Mouse (Mus musculus) cerebellum, adult 9-11 months (tissue): ENCODE data around the gene Exosc7.

Experiments used
- DNase-seq: peaks from one replicate; pipeline ENCODE4 v3.0.0; 2022

Gene Exosc7

GRCm38 (mm10) chr9:123138891-123139474 is 26.0 kb downstream of the Exosc7 start:
- DNase-seq: no peak

DNA sequence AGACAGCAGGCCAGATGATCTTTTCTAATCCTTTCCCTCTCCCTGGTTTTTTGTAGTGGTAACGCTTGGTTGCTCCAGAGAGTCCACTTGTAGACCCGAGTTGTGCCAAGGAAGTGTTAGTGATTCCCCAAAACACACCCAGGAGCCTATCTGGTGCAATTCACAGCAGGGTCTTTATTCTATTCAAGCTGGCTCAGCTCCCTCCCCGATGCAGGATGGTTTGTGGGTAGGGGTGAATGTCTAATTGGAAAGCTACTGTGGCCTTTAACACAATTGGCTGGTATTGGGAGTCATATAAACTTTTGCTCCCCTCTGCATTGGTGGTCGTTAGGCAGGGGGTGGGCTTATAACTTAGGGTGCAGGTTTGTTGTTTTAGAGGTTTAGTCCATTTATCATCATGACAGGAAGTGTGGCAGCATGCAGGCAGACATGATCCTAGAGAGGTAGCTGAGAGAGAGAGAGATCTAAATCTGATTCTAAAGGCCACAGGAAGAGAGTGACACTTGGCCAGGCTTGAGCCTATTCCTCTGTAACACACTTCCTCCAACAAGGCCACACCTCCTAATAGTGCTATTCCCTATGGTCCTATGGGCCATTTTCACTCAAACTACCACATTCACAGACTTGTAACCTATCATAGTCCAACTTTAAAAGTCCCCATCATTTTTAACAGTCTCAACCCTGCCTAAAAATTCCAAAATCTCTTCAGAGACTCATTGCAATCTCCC is 27.0 kb downstream of the Exosc7 start:
- DNase-seq: no peak

DNA sequence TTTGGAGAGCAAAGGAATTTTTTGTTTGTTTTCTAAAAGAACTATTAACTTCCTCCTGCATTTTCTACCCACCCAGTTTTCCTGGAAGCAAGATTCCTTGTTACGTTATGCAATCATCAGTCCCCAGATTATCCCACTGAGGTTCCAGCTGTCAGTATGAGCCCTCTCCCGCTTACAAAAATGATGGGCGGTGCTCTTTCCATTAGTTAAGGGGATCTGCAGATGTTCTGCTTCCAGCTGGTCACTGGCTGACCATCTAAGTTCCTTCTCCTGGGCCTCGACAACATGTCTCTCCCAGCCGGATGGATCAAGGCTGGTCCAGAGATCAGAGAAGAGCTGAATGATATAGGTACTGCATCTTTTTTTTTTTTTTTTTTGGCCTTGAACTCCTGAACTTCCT is 35.4 kb downstream of the Exosc7 start:
- DNase-seq: no peak

DNA sequence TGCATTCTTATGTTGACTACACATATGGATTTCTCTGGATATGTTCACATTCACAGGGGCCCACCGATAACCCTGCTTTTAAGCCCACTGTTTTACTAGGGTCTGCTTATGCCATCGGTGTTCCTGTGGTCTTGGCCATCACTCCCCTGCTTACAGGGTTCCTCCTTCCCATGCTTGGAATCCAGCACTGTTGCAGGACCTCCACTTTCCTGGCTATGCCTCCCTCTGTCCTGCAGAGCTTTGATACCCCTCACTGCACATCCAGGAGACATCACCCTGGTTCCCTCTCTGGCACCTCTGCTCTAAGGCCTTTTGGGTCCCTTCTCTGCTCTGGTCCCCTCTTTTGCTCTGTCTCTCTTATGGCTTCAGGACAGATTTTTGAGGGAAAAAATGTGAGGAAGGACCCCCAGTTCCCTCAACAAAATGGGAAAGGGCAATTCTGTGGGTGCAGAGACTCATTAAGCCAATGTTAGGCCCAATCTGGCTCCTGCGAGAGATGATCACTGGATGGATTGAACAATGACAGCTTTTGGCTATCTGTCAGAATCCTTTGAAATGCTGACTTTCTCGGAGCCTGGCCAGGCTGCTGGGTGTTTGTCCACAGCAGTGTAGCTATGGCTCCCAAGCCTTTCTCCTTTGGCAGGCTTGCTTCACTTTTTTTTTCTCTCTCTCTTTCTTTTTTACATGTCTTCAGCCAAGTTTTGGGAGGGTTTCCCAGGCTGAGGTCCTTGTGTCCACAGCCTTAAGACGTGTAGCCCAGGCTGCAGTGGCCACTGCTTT is 37.4 kb downstream of the Exosc7 start, which contains the start of gene Clec3b:
Gene Clec3b, plus strand, starts transcription at position 706 of the 780 bp plus-strand sequence.
- peak; percentile 17 for DNase-seq

GRCm38 (mm10) chr9:123151561-123151960 is 38.5 kb downstream of the Exosc7 start:
- DNase-seq: no peak

- no peak for DNase-seq
Observed at GRCm38 (mm10) chr9:123152026-123152425, 39.0 kb downstream of the Exosc7 start.

GRCm38 (mm10) chr9:123153121-123153520 is 40.1 kb downstream of the Exosc7 start:
- no peak for DNase-seq

GRCm38 (mm10) chr9:123156910-123157361 is 43.9 kb downstream of the Exosc7 start:
- no peak for DNase-seq

GRCm38 (mm10) chr9:123157699-123158098 is 44.7 kb downstream of the Exosc7 start:
- no peak for DNase-seq

- no peak for DNase-seq
Observed at GRCm38 (mm10) chr9:123158125-123158836, 45.3 kb downstream of the Exosc7 start.

GRCm38 (mm10) chr9:123159330-123159729 is 46.3 kb downstream of the Exosc7 start:
- no peak for DNase-seq

- no peak for DNase-seq
Observed at GRCm38 (mm10) chr9:123161792-123162191, 48.8 kb downstream of the Exosc7 start.

GRCm38 (mm10) chr9:123162985-123163694 is 50.1 kb downstream of the Exosc7 start:
- no peak for DNase-seq

- DNase-seq: no peak
Observed at GRCm38 (mm10) chr9:123165781-123166443, 52.9 kb downstream of the Exosc7 start.

- DNase-seq: no peak
Observed at GRCm38 (mm10) chr9:123173760-123174159, 60.7 kb downstream of the Exosc7 start.

DNA sequence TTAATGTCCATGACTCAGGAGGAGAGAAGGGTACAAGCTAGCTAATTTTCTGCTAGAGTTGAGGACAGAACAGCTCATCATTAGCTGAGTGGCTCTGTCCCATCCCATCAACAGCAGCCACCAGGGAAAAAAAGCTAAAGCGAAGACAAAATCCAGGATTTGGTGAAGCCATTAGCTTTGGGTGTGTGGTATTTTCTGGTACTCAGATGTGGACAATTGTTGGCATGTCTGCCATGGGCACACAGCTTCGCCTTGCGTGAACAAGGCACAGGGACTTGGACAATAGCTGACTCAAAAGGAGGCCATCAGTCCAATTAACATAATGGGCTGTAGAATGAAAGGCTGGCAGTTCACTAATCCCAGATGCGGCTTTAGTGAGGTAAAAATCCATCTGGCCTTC is 61.3 kb downstream of the Exosc7 start:
- no peak for DNase-seq

DNA sequence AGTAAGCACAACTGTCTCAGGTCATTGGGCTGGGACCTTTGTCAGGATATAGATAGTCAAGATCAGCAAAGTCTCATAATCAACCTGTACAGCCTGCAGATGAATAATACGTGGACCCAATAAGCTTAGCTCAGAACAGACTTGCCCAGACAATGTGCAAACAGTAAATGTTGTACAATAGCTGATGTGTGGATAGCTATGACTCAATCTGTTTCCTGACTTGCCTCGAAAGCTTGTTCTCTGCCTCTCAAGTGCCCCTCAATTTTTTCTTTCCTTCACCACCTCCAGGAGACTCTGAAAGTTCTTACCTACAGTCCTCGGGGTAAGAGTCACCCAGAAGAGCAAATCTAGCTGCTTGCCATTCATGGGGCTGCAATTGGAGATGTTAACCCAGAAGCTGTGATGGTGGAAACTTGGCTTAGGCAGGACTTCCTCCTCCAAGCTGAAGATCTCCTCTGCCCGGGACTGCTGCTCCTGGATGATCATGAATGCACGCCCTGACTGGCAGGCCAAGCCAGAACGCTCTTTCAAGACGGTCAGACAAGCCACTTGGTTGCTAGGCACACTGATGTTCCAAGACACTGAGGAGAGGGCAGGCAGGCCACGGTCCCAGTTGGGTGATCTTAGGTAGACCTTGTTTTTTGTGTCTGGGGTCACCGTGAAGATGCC is 64.5 kb downstream of the Exosc7 start:
- no peak for DNase-seq

DNA sequence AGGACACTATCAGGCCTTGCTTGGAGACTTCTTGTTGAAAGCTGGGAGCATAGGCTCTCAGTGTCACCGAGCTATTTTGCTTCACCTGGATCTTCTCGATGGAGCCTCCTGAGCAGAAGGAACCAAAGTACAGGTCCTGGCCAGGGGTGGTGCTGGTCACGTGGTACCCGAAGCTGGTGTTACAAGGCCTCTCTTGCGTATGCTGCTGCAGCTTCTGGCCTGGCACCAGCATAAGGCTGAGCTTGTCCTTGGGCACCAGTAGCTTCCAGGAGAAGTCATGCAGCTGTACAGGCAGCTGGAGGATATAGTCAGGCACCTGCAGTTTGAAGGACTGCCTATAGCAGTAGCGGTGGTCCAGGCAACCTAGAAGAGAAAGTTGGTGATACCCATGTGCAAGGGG is 67.0 kb downstream of the Exosc7 start:
- DNase-seq: no peak

GRCm38 (mm10) chr9:123183226-123183625 is 70.2 kb downstream of the Exosc7 start:
- DNase-seq: no peak

DNA sequence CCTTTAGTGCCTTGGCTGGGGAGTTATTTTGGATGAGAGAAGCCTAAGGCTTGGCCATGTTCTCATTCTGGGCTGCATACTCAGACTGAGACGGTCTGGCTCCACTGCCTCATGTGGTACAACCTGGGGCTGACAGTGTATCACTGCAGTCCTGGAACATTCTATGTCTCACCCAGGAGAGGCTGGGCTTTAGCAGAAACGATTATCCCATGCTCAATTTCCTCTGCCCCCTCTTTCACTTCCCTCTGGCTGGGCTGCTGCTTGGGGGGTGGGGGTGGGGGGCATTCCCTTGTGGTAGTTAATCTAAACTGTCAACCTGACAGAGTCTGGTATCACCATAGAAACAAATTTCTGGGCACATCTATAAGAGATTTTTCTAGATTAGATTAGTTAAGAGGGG is 72.5 kb downstream of the Exosc7 start:
- no peak for DNase-seq
